Mouse (Mus musculus) forebrain, postnatal 0 days (tissue): ENCODE measurements at regions not wholly inside any gene's neighbourhood (a gene's known extent, or its start where the extent isn't known, plus 50 kb on each side); places are given as distances from the start of the nearest gene placed in this dataset.

Experiments
- ATAC-seq: fragments of 200-750 bp; cut with Nextera tagmentation; 2 replicates; pipeline ENCODE4 v1.8.0; 2017; ENCODE audit warnings: mild to moderate bottlenecking, moderate library complexity
- DNase-seq: peaks from one replicate; pipeline ENCODE4 v3.0.0-alpha.2; 2015
- H3K27ac ChIP-seq: fragments of 300-500 bp; sonication (generic); 2 replicates; pipeline ENCODE4 v1.5.1; 2014; ENCODE audit warnings: low read depth, mild to moderate bottlenecking, antibody characterized with exemption, low read length, moderate library complexity, mixed read lengths
- H3K27me3 ChIP-seq: fragments of 300-500 bp; sonication (generic); 2 replicates; pipeline ENCODE4 v1.6.1; 2014; ENCODE audit warnings: mild to moderate bottlenecking, low read length, mixed read lengths; ENCODE audit not compliant: insufficient read depth
- H3K36me3 ChIP-seq: fragments of 300-500 bp; sonication (generic); 2 replicates; pipeline ENCODE4 v1.6.1; 2014; ENCODE audit warnings: mild to moderate bottlenecking, moderate library complexity; ENCODE audit not compliant: insufficient read depth
- H3K4me1 ChIP-seq: fragments of 300-500 bp; sonication (generic); 2 replicates; pipeline ENCODE4 v1.6.1; 2014; ENCODE audit warnings: antibody characterized with exemption; ENCODE audit not compliant: insufficient read depth
- H3K4me2 ChIP-seq: fragments of 300-500 bp; sonication (generic); 2 replicates; pipeline ENCODE4 v1.6.1; 2014; ENCODE audit warnings: low read depth, mild to moderate bottlenecking, moderate library complexity
- H3K4me3 ChIP-seq: fragments of 300-500 bp; sonication (generic); 2 replicates; pipeline ENCODE4 v1.5.1; 2014; ENCODE audit warnings: low read depth, low read length, mixed read lengths
- H3K9ac ChIP-seq: fragments of 300-500 bp; sonication (generic); 2 replicates; pipeline ENCODE4 v1.6.1; 2014; ENCODE audit warnings: mild to moderate bottlenecking
- H3K9me3 ChIP-seq: fragments of 300-500 bp; sonication (generic); 2 replicates; pipeline ENCODE4 v1.6.1; 2016; ENCODE audit warnings: low read length
- CTCF ChIP-seq: sonication (generic); IDR thresholded peaks from 2 replicates; pipeline ENCODE4 v1.5.1; 2016; ENCODE audit warnings: antibody characterized with exemption, control low read depth, low read depth
- WGBS: fragments of 180-500 bp; shearing (Covaris S2); extraction: QIAGEN DNeasy Blood & Tissue Kit; methylation state at CpG from one replicate; pipeline ENCODE4 v1.1.7; 2014; 5-methylcytosine and 5-hydroxymethylcytosine counted together

DNA sequence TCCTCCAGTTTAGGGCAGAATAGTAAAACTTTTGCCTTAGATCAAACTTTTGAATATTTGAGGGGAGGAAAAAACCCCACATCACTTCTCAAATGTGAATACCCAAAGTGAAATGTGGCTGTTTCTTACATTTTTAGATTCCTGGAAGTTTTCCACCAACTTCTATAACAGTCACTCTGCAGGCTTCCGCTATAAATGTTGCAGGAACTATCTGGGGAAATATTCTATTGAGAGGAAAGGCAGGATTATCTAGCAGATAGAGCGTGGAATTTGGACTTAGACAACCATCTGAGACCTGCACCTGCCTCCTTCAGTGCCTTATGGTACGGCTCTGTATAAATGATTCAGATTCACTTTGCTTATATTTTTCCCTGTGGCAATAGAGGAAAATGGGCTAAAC is 481.6 kb upstream of the Cdh6 start:
- no peaks in the 10 kb centered on the region for H3K9me3 ChIP-seq
- ATAC-seq (no peak), DNase-seq (peak; percentile 16)
- no peak overlapping the region for H3K4me3 ChIP-seq
- no peaks in the 10 kb centered on the region for H3K27me3 ChIP-seq
- no peaks in the 10 kb centered on the region for H3K4me1 ChIP-seq
- no peak for TF ChIP-seq CTCF
- H3K27ac ChIP-seq, result no peak overlapping the region
- no peak overlapping the region for H3K4me2 ChIP-seq
- 71% methylated on average over 3 of the region's 3 CpGs for WGBS
- H3K9ac ChIP-seq, result no peak overlapping the region
- no peaks in the 10 kb centered on the region for H3K36me3 ChIP-seq

DNA sequence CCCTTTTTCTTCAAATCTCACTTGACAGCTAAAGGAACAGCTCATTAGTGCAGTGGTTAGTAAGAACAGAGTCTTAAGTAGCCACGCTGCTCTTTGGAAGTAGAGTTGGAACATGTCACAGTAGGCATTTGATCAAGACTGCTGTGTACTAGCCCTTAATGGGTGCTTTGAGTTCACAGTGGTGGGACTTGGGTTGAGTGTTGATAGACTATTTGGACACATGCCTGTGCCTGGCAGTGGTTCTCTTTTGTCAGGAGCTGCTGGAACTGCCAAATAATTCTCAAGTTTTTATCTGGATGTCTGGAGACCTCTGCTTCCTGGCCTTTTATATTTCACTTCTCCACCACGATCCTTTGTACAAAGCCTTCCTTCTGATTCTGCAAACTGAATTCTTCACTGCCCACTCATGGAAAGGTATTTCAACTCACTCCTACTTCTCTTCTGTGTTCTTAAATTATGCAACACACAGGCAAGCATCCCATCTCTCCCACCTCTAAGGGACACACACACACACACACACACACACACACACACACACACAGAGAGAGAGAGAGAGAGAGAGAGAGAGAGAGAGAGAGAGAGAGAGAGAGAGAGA is 462.0 kb upstream of the Cdh6 start:
- H3K27me3 ChIP-seq, result no peaks in the 10 kb centered on the region

DNA sequence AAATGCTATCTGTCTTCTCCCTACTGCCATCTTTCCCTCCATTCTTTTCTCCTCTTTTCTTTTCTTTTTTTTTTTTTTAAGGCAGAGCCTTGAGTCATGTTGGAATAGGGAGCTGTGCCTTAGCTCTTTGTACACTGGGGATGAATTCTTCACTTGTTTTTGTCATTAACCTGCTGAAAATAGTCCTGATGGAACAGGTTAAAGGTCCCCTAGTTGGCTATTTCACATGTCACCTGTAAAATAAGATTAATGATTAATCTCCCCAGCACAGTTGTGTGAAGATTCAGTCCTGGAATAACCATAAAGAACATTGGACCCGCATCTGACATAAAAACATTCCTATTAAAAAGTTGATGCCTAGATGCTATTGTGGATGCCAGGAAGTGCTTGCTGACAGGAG is 428.7 kb upstream of the Cdh6 start:
- no peak overlapping the region for H3K27ac ChIP-seq
- no peak for TF ChIP-seq CTCF
- no peaks in the 10 kb centered on the region for H3K4me1 ChIP-seq
- no peaks in the 10 kb centered on the region for H3K9me3 ChIP-seq
- DNase-seq (no peak), ATAC-seq (no peak)
- H3K9ac ChIP-seq, result no peak overlapping the region
- no peaks in the 10 kb centered on the region for H3K27me3 ChIP-seq
- no peak overlapping the region for H3K4me2 ChIP-seq
- H3K36me3 ChIP-seq, result no peaks in the 10 kb centered on the region
- WGBS, result 96% methylated on average over 1 of the region's 1 CpGs
- H3K4me3 ChIP-seq, result no peak overlapping the region

More for the DNA sequence above, 462.0 kb upstream of the Cdh6 start:
- ATAC-seq, result peak; percentile 68
- Histone ChIP-seq H3K9ac (no peak overlapping the region), H3K4me2 (no peak overlapping the region), H3K27ac (no peak overlapping the region), H3K4me3 (no peak overlapping the region), H3K36me3 (no peaks in the 10 kb centered on the region), H3K9me3 (no peaks in the 10 kb centered on the region), H3K4me1 (no peaks in the 10 kb centered on the region)
- no peak for TF ChIP-seq CTCF
- 25% methylated on average over 2 of the region's 2 CpGs for WGBS
- peak; percentile 50 for DNase-seq

DNA sequence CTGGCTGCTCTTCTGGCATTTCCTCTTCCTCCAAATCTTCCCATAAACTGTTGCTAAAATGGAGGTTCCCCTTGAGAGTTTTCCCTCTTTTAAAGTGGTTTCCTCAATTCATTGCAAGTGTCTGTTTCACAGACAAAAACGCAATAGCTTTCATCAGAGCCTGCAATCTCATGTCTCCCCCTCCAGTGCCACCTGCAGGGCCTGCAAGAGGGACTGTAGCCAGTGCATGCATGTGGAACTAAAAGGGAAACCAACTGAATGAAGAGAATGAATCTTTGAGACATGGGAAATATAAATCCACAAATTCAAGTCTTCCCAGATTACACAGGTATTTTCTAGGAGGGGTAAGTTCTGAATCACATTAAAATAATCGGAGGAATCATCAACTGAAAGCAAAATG is 424.4 kb upstream of the Cdh6 start:
- H3K9me3 ChIP-seq, result no peaks in the 10 kb centered on the region
- H3K4me3 ChIP-seq, result no peak overlapping the region
- H3K4me1 ChIP-seq, result no peaks in the 10 kb centered on the region
- no peak overlapping the region for H3K4me2 ChIP-seq
- ATAC-seq (no peak), DNase-seq (no peak)
- no peak overlapping the region for H3K27ac ChIP-seq
- H3K9ac ChIP-seq, result no peak overlapping the region
- 62% methylated on average over 2 of the region's 2 CpGs for WGBS
- no peak for TF ChIP-seq CTCF
- H3K27me3 ChIP-seq, result no peaks in the 10 kb centered on the region
- H3K36me3 ChIP-seq, result no peaks in the 10 kb centered on the region

DNA sequence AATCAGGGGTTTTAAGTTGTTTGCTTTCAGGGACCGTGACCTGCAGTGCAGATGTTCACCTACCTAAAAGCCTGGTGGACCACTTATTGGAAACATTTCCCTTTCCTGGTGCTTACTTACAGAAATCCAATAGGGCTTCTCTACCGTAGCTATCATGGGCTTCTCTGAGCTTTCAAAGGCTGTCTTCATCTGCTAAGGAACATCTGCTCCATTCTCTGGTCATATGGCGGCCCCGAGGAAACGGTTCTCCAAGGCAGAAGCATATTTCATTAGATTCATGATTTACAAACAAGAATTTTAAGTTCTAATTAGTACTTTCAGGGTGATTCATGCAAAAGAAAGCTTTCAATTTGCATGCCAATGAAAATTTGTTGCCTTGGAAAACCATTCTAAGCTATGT is 420.3 kb upstream of the Cdh6 start:
- H3K4me1 ChIP-seq, result no peaks in the 10 kb centered on the region
- ATAC-seq (peak; percentile 64), DNase-seq (peak; percentile 47)
- H3K27me3 ChIP-seq, result no peaks in the 10 kb centered on the region
- WGBS, result 51% methylated on average over 5 of the region's 5 CpGs
- H3K4me2 ChIP-seq, result no peak overlapping the region
- no peak overlapping the region for H3K4me3 ChIP-seq
- TF ChIP-seq CTCF, result no peak
- H3K27ac ChIP-seq, result no peak overlapping the region
- H3K36me3 ChIP-seq, result no peaks in the 10 kb centered on the region
- no peak overlapping the region for H3K9ac ChIP-seq
- no peaks in the 10 kb centered on the region for H3K9me3 ChIP-seq

DNA sequence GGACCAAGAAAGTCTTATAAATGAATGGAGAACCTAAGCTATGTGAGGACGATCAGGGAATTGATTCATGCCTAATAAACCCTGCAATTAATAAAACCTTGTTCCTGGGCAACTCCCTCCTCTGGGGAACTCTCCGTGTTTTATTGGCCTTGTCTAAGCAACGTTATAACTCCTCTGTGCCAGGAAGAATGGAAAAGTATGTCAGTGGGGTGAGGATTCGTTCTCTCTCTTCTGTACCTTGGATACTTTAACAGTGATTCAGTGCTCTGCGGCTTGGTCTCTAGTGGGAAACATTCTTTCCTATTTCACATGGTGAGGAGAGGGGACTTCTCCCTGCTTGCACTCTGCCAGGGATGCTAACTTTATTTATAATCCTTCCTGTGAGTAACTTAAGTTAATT is 417.4 kb upstream of the Cdh6 start:
- ATAC-seq, result no peak
- TF ChIP-seq CTCF, result no peak

DNA sequence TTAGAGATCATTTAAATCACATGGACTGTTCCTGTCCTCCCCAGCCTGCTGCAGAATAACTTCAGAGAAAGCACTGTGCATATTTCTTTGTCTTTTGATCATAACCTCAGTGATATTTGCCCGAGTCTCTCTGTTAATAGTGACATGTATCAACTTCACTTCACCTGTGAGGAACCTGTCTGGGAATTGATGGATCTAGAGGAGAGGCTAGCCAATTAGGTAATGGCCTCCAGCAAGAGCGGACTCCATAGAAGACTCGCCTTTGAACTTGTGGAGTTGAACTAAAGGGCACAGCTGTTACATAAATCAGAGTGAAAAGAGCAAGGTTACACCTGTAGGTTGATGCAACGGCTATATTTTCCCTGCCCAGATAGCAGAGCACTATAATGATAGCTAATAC is 409.8 kb upstream of the Cdh6 start:
- ATAC-seq, result no peak
- H3K4me2 ChIP-seq, result no peak overlapping the region

More for the DNA sequence above, 417.4 kb upstream of the Cdh6 start:
- Histone ChIP-seq H3K27me3 (no peaks in the 10 kb centered on the region), H3K9me3 (no peaks in the 10 kb centered on the region), H3K4me1 (no peaks in the 10 kb centered on the region), H3K36me3 (no peaks in the 10 kb centered on the region), H3K4me3 (no peak overlapping the region), H3K4me2 (no peak overlapping the region), H3K27ac (no peak overlapping the region), H3K9ac (no peak overlapping the region)
- no peak for DNase-seq
- WGBS, result 73% methylated on average over 5 of the region's 5 CpGs

More for the DNA sequence above, 409.8 kb upstream of the Cdh6 start:
- Histone ChIP-seq H3K27ac (no peak overlapping the region), H3K9me3 (no peaks in the 10 kb centered on the region), H3K4me3 (no peak overlapping the region), H3K27me3 (no peaks in the 10 kb centered on the region), H3K9ac (no peak overlapping the region), H3K36me3 (no peaks in the 10 kb centered on the region), H3K4me1 (no peaks in the 10 kb centered on the region)
- TF ChIP-seq CTCF, result no peak
- 71% methylated on average over 4 of the region's 4 CpGs for WGBS
- no peak for DNase-seq
